Mouse (Mus musculus) forelimb bud, embryonic 11.5 days (tissue): ENCODE results near the gene Gm8159.
"Not testable (repeated sequence)": the region's sequence is repeated elsewhere in the genome, so short reads cannot be mapped to it uniquely, and the experiment has no call there.

ENCODE experiments used
- DNase-seq: peaks from one replicate; pipeline ENCODE4 v3.0.0-alpha.2; 2012; ENCODE audit warnings: low read depth, low spot score

The Gm8159 gene

GRCm38 (mm10) chr14:4632052-4632451, at the start of gene Gm8159:
TSS of gene Gm8159 (plus strand) at chr14:4632352.
- not testable (repeated sequence) for DNase-seq

- peak; percentile 1 for DNase-seq
Measured at GRCm38 (mm10) chr14:4649309-4649708, 17.2 kb downstream of the Gm8159 start.

GRCm38 (mm10) chr14:4650324-4650723, 18.2 kb downstream of the Gm8159 start:
- DNase-seq: not testable (repeated sequence)

DNA sequence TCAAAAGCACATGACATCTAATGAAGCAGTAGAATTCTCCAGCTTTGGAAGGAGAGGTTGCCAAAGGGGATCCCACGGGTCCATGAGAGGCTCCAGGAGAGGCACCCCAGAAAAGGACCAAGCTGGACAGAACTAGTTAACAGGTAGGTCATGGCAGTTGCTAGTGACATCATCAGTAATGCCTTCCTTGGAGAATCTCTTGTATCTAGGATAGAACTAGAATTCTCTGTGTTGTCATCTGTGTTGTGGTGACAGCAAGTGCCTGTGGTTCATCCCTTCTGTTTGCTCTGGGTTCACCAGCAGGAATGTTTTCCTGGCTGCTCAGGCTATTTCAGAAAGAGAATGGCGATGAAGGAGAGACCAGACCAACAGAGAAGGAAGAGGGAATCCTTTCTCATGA, 31.7 kb downstream of the Gm8159 start, which contains the start of gene Gm3239:
Gene Gm3239, plus strand, starts transcription at position 301 of the 400 bp plus-strand sequence.
- not testable (repeated sequence) for DNase-seq
